Mouse (Mus musculus) thymus, adult 2 months (tissue): ENCODE measurements around the gene Trpm5.

ENCODE experiments used
- CTCF ChIP-seq: fragments of 200-500 bp; IDR thresholded peaks from 2 replicates; pipeline ENCODE4 v1.5.1; 2012; ENCODE audit warnings: mild to moderate bottlenecking, control low read depth, low read length, moderate library complexity, borderline replicate concordance; ENCODE audit not compliant: control insufficient read depth, poor library complexity, insufficient read depth; ENCODE audit errors: extremely low read depth
- POLR2A ChIP-seq: fragments of 200-500 bp; IDR thresholded peaks from 2 replicates; pipeline ENCODE4 v1.6.1; 2012; ENCODE audit warnings: mild to moderate bottlenecking, low read length, control low read depth, moderate library complexity; ENCODE audit not compliant: control insufficient read depth, poor library complexity, insufficient read depth; ENCODE audit errors: extremely low read depth

DNA sequence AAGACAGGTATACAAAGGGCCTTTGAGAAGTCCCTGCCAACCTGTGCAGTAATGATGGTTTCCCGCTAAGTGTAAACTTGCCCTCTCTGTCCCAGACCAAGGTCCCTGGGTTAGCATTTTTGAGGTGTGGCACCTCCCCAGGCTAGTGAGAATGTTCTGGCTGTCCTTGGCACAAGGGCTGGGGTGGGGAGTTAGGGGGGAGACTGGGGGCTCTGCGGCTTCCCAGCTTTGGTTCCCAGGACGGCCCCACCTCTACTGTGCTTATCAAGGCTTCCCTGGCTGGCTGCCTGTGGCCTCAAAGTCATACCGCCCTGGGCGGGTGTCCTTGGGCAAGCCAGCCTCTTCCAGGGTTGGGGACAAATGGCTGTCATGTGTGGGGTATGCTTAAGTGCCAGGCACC is 27.7 kb upstream of the Trpm5 start:
- TF ChIP-seq POLR2A (no peak), CTCF (no peak)
